Mouse (Mus musculus): ENCODE data around the gene Arpc1a. TPM values are rescaled to one million over a fixed set of nuclear protein-coding genes. Genes with fewer than 3 reads are reported as not detected.
A peak's percentile ranks its signal among the peaks of the same experiment; 100 is the strongest.
"Not testable (repeated sequence)": the region's sequence is repeated elsewhere in the genome, so short reads cannot be mapped to it uniquely, and the experiment has no call there.

The Arpc1a gene
- polyA plus RNA-seq (2015; fragmentation: Nextera tagmentation; extraction: Ambion mirVana): 148 and 153 TPM in 2 replicates

DNA sequence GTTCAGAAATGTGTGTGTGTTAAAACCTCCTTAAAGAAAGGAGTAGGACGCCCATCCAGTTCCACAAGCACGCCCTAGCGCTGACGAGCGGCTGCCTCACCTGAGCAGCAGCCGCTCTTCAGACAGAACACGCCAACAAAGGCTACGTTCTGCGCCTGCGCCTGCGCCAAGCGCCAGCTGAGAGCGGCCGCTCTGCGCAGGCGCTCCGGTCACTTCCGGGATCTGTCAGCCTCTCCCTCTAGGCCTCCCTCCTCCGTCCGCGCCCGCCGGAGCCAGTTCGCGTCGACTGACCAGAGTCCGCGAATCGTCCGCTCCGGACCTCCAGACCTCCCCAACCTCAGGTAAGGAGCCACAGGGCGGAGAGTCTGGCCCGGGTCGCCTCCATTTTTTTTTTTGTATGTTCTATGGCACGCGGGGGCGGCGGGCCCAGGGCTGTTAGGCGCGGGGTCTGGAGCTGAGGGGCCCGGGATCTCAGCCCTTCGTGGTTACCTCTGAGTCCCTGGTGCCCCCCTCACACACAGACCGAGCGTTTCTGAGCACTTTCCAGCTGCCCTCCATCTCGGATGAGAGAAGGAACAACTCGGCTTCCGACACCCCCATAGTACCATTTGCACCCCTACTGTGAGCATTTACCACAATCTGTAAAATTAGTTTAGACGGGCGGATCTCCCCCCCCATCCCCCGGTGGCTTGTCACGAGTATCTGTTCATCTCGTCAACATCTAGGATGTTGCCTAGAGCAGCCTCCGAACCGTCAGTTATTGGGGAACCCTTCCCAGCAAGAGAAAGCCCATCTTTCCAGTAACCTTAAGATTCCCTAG lies at the start of gene Arpc1a, which contains the start of gene Kpna7:
TSS of gene Arpc1a (plus strand) at position 199 of the 820 bp plus-strand sequence.
TSS of gene Kpna7 (minus strand) at position 399 of the 820 bp plus-strand sequence.
- peak; percentile 97 for DNase-seq (ENCODE audit: low spot score)

DNA sequence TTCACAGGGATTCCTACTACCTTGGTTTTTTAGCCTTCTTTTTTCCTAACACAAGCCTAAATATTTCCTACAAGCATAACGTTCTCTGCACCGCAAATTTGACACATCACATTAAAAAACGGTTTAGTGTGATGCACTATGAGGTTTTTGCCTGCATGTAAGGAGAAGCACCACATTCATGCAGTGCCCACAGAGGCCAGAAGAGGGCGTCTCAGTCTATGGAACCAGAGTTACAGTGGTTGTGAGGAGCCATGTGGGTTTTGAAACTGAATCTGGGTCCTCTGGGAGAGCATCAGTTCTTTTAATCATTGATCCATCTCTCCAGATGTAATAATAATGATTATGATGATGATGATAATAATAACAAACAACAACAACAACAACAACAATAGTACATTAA lies 42.0 kb upstream of the Arpc1a start:
- no peak for DNase-seq (ENCODE audit: low spot score)

DNA sequence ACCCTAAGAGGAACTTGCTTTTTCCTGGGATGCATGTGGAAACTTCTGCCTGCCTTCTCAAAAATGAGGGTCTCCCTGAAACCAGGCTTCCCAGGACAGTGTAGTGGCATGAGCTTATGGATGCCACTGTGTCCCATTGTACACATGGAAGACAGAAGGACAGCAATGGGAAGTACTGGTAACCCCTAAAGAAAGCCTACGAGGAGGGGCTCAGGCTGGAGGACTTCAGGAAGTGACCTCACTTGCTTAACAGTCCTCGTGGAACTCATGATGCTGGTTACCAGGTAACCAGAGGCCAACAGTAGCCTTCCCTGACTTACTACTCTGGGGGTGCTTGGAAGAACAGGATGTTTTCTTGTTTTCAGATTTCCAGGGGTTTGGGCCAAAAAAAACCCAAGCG lies 40.9 kb upstream of the Arpc1a start, which contains the start of gene 1700018F24Rik:
TSS of gene 1700018F24Rik (plus strand) at position 301 of the 400 bp plus-strand sequence.
- DNase-seq (ENCODE audit: low spot score): not testable (repeated sequence)

DNA sequence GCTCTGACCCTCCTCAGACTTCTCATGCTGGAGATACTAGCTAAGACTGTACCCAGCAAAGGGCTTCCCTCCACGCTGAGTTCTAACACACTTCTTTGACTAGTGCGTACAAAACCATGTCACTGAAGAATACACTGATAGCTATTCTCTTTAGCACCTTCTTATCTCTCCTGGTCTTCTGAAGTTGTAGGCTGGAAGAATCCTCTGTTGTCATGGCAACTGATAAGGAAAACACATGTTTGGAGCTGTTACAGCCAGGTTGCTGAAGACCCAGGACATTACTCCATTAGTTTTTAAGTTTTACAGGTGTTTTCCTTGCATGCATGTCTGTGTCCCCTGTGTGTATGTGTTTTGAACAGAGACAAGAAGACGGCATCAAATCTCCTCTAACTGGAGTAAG lies 29.4 kb upstream of the Arpc1a start:
- not testable (repeated sequence) for DNase-seq (ENCODE audit: low spot score)

DNA sequence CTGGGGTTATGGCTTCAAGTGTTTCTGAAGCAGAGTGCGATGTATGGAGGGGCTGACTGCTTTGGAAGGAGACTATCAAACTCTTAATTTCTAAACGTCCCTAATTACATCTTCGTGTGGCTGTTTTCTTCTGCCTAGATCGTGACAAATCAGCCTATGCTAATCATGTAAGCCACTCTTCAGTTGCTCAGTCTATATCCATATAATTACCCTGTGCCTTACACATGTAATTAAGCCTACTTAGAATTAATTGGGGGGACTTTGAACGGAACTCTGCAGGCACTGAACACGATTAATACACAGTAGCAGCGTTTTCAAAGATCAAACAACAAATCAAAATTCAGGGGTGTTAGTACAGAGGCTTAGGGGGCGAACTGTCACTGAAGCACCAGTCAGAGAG lies 25.7 kb upstream of the Arpc1a start:
- no peak for DNase-seq (ENCODE audit: low spot score)

DNA sequence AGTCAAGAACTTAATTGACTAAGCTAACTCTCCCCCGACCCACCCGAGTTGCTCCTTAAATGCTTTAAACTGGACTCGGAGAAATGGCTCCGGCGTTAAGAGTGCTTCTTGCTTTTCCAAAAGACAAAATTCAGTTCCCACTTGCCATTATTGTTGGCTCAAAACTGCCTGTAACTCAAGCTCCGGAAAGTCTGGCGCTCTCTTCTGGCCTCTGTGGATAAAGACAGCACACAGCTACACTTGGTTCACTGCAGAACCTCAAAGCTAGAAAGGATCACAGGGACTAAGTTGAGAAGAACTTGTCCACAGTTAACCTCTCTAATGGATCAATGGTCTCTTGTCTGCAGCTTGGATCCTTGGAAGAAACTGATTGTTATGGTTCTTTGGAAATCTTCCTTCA lies 24.9 kb upstream of the Arpc1a start:
- DNase-seq (ENCODE audit: low spot score): no peak

DNA sequence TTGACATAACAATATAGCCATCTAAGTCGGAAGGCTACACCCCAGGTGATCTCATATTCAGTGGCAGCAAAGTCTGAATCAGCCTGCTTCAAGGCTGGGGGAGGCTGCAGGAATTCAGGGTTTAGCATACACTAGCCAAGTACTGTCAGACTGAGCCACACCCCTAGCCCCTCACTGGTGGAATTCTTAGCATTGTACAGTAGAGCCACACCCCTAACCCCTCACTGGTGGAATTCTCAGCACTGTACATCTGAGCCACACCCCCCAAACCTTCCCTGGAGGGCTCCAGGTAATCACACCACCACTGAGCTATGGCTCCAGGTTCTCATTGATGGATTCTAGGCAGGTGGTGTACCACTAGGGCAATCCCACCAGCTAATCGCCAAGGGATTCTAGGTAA lies 24.1 kb upstream of the Arpc1a start:
- no peak for DNase-seq (ENCODE audit: low spot score)

DNA sequence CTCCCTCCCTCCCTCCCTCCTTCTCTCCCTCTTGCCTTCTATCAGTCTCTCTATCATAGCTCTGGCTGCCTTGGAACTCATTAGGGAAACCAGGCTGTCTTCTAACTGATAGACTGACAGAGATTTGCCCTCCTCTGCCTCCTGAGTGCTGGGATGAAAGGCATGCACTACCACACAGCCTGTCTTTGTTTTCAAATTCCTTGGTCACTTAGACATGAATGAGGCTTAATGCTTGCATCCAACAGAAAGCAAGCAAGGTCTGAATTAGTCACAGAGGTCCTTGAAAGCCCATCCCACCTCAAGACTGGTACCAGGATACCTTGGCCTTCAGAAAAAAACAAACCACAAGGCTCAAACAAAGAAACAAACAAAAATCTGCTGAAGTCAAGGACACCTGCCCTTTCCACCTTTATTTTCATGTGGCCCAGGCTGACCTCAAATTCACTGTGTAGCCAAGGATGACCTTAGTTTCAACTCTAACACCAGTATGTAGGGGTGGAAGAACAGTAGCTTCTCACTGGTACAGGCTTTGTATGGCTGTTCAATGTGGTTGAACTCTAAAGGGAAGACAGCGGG lies 18.8 kb upstream of the Arpc1a start:
- DNase-seq (ENCODE audit: low spot score): no peak

DNA sequence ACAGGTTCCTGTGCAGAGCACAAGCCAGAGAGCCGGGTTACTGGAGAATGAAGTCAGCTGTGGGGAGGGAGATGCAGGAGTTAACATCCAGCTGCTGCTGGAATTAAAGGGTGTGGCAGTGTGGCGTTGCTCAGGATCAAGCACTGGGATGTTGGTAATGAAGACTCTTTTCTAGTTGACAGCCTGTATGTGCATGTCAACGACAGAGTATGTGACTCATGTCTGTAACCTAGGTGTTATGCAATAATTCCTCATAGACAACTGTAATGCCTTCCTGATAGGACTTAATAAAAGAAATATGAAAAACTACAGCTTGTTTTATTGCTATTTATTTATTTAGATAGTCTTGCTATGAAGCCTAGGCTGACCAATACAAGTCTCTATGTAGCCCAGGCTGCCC lies 14.8 kb upstream of the Arpc1a start:
- DNase-seq (ENCODE audit: low spot score): no peak

DNA sequence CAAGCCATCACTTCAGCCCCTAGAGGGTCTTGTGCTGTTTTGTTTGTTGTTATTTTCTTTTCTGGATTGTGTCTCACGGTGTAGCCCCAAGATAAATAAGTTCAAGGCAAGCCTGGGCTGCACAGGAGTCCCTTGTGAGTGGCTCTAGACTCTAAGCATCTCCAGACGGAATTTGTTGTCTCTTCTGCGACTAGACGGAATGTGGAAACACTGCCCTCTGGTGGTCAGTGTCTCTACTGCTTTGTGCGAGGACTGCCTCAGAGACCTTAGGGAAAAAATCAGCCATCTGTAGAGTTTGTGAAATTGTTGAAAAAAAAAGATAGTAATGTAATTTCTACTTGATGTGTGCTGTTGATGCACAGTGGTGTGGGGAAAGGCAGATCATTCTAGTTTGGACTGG lies 13.9 kb upstream of the Arpc1a start:
- peak; percentile 69 for DNase-seq (ENCODE audit: low spot score)

DNA sequence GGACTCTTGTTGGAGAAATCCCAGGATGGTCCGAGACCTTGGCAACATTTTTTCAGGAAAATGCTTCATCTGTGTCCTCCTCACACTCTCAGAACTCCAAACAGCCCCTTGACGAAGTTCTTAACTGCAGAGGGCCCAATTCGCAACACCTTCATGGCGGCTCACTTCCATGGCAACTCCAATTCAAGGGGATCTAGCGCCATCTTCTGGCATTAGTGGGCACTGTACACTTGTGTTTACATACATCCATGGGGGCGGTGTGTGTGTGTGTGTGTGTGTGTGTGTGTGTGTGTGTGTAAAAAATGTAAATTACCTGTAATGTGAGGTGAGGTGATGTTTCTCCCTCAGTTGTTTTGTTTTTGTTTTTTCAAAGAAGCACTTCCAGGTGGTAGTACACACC lies 12.3 kb upstream of the Arpc1a start:
- DNase-seq (ENCODE audit: low spot score): no peak

DNA sequence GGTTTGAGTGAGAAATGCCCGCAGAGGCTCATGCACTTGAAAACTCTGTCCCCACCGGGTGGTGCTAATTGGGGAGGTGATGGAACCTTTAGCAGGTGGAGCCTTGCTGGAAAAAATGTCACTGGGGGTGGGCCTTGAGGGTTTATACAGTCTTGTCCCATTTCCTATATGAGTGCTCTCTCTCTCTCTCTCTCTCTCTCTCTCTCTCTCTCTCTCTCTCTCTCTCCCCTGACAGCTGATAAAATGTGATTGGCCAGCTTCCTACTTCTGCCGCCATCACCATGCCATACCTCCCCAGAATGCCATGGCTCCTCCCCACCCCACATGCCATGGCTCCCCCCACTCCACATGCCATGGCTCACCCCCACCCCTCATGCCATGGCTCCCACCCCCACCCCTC lies 8.5 kb upstream of the Arpc1a start:
- no peak for DNase-seq (ENCODE audit: low spot score)

DNA sequence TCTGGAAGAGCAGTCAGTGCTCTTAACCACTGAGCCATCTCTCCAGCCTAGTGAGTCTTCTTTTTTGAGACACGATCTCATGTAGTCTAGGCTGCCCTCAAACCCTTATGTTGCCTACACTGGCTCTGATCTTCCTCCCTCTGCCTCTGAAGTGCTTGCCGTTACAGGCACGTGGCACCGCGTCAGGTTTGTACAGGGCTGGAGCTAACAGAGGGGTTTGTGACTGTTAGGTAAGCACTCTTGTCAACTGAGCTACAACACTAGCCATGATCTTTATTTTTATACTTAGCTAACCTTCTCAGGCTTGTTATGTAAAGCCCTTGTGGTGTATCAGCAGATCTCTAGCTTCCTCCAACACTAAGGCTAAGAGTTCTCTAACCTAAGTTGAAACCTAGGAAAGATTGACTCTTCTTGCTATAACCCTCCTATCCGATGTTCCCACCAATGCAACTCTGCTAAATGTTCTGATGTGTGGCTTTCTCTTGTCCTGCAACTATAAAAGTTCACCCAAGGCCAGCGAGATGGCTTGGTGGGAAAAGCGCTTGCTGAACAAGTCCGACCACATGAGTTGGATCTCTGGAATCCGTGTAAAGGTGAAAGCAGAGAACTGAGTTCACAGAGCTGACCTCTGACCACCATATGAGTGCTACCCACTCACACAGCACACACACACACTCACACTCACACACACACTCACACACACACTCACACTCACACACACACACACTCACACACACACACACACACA lies 1.6 kb upstream of the Arpc1a start:
- DNase-seq (ENCODE audit: low spot score): no peak

DNA sequence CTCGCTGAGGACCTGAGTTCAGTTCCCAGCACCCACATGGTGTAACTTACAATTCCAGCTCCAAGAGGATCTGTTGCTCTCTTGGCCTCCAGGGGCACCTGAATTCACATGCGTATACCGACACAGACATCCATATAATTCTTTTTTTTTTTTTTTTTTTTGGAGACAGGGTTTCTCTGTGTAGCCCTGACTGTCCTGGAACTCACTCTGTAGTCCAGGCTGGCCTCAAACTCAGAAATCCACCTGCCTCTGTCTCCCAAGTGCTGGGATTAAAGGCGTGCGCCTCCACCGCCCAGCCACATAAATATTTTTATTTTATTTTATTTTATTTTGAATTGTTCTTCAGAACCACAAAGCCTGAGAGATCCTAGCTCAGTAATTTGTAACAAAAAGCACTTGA lies 429 bp upstream of the Arpc1a start:
- not testable (repeated sequence) for DNase-seq (ENCODE audit: low spot score)

DNA sequence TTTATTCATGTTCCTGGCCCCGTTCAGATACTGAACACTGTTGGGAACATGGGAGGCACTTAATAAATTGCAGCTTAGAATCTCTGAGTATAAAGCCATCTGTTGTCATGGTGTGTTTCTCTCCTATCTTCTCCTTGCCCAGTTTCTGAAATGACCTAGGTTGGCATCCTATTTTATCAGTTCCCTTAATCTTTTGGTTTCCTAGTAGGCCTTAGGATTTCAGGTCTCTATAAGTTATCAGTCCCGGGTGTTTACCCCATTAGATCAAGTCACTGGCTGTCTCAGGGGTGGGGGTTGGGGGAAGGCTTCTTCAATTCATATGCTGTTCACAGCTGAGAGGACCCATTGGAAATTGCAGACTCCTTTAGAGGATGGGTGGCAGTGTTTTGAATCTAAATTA lies 1.2 kb downstream of the Arpc1a start:
- no peak for DNase-seq (ENCODE audit: low spot score)

DNA sequence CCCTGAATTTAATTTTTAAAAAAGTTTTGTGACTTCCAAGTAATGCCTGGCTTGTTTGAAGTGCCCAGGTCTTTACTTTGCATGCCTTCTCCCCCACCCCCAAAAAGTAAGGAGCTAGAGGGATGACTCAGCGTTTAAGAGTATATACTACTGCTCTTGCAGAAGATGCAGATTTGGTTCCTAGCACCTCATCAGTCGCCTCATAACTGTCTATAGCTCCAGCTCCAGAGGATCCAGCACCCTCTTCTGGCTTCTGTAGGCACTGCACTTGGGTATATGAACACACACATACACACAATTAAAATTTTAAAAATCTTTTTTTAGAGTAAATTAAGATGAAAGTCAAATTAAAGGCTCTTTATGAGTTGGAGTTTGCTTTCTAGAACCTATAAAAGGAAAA lies 4.6 kb downstream of the Arpc1a start:
- DNase-seq (ENCODE audit: low spot score): no peak

DNA sequence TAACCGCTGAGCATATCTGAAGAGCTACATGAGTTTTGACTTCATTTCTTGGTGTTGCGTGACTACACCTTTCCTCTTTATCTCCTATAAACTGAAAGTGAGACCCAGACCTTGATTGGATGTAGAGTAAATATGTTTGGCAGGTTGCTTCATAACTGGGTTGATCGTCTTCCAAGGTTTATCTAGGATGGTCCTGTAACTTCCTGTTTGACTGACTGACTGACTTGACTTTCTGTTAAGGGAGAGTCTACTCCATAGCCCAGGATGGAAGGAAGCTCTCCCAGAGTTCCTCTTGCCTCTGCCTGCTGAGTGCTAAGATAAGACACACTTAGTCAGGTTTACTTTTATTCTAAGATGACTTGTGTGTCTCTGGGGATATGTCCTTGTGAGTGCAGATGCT lies 6.2 kb downstream of the Arpc1a start:
- DNase-seq (ENCODE audit: low spot score): no peak

DNA sequence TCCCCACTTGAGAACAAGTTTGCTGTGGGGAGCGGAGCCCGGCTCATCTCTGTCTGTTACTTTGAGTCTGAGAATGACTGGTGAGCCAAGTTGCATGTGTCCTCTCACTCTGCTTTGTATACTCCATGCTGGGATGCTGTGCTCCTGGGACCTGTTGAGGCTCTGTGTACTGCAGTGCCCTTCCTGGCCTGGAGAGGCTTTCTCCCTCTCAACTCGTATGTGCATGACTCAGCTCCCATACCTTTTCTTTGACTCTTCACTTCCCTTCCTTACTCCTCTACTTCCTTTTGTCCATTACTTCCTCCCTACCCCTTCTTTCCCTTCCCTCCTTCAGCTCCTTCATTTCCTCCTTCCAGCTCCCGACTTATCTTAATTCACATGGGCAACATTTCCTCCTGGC lies 12.6 kb downstream of the Arpc1a start:
- DNase-seq (ENCODE audit: low spot score): no peak

DNA sequence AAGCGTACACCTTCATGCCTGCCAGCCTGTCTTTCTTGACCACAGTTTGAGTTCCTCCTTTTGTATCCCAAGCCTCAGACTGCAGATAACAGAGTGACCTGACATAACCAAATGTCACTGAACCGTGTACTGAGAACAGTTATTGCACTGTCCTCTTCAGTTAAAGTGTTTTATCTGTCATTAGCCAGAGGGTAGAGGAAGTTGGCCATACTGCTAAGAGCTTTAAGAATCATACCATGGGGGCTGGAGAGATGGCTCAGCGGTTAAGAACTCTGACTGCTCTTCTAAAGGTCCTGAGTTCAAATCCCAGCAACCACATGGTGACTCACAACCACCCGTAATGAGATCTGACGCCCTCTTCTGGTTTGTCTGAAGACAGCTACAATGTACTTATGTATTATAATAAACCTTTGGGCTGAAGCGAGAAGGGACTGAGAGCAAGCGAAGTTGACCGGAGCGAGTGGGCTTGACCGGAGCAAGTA lies 14.8 kb downstream of the Arpc1a start:
- no peak for DNase-seq (ENCODE audit: low spot score)

DNA sequence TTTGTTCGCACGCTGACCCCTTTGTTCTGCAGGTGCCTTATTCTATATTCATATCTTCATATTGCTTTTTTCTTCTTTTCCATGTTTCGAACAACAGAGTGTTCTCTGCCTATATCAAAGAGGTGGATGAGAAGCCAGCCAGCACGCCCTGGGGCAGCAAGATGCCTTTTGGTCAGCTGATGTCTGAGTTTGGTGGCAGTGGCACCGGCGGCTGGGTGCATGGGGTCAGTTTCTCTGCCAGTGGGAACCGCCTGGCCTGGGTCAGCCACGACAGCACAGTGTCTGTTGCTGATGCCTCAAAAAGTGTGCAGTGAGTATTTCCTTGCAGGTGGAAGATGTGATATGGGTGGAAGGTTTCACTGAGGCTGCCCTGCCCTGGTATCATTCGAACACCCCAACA lies 17.3 kb downstream of the Arpc1a start:
- no peak for DNase-seq (ENCODE audit: low spot score)

DNA sequence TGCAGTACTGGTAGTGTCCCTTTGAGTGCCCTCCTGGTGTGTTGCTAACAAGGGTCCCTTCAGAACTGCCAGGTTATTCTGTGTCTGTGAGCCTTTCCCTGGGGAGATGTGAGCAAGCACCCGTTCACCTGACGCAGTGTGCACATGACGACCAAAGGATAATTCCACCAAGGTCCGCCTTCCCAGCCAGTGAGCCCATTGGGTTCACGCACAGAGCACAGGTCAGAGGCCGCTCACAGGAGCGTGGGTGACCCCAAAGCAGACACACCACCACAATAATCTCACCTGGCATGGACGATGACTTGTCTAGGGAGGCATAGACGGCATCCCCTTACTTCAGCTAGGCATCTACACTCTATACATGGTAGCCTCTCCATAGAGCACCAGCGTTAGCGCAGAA lies 17.8 kb downstream of the Arpc1a start:
- not testable (repeated sequence) for DNase-seq (ENCODE audit: low spot score)

DNA sequence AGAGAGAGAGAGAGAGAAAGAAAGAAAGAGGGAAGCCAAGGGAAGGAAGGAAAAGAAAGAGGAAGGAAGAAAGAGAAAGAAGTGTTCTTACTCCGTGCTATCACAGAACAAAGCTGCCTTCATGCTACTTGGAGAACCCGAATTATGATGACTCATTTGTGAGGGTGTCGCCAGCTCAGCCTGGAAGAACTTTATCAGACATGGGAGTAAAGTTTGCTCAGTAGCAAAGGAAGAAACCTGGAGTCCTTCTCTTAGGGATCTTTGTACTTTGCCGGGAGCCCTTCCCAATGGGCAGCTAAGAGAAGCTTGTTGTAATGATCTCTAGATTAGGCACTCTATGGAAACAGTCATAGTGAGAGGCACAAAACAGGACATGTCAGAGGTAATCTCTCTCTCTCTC lies 19.1 kb downstream of the Arpc1a start:
- DNase-seq (ENCODE audit: low spot score): no peak
